Mouse (Mus musculus): ENCODE data around the gene Wdfy4.
A peak's percentile ranks its signal among the peaks of the same experiment; 100 is the strongest.

Gene Wdfy4

GRCm38 (mm10) chr14:33185068-33185800, at the start of gene Wdfy4:
TSS of gene Wdfy4 (minus strand) at chr14:33185508.
- no peak for DNase-seq

GRCm38 (mm10) chr14:33232048-33232447, 46.7 kb upstream of the Wdfy4 start:
- DNase-seq, result no peak

DNA sequence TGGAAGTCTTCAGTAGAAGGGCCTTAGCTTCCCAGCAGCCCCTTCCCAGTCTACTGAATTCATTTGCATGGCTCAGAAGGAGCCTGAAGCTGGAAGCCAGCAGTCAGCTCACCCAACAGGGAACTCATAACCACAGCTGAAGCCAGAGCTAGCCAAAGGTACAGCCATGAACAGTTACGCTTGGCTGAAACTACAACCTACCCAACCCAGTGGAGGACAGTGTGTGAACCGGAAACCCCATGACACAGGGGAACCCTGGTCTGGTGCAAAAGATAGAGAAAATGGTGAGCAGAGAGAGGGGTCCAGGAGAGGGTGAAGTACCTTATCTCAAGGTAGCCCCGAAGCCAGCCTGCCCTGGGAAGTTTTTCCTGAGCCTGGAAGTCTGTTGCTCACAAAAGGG, 46.0 kb upstream of the Wdfy4 start:
- no peak for DNase-seq

DNA sequence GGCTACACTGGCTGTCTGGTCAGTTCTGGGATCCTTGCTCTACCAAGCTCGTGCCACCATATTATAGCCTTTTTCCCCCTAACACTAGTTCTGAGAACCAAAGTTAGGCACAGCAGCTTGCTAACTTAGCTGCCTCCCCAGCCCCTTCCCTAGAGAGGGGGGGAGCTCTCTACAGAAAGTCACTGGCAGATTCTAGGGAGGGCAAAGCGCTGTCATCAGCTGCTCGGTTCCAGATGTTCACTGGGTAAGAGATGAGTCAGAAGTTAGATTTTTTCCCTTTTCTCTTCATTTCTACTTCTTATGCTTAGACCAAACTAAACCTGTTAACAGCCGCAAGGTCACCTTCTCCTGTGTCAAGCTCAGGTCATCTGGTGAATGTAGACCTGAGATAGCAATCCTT, 45.4 kb upstream of the Wdfy4 start:
- DNase-seq, result no peak

DNA sequence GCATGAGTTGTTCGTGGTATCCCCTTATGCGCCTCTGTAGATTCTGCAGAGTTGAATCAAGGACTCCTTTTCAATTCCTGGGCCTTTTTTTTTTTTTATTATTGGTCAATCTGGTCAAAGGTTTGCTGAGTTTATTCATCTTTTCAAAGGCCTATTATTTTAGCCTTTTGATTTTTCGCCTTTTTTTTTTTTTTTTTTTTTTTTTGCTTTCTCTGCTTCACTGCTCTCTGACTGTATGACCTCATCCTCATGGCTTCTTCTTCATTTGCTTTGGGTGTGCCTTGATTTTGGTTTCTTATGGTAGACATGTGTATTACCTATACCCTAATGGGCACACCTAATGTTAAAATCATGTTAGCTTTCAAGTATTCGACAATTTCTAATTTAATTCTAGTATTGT, 39.9 kb upstream of the Wdfy4 start:
- no peak for DNase-seq

GRCm38 (mm10) chr14:33216343-33217208, 31.3 kb upstream of the Wdfy4 start:
- DNase-seq, result no peak

- DNase-seq, result no peak
These were observed 29.9 kb upstream of the Wdfy4 start for GRCm38 (mm10) chr14:33215163-33215562.

DNA sequence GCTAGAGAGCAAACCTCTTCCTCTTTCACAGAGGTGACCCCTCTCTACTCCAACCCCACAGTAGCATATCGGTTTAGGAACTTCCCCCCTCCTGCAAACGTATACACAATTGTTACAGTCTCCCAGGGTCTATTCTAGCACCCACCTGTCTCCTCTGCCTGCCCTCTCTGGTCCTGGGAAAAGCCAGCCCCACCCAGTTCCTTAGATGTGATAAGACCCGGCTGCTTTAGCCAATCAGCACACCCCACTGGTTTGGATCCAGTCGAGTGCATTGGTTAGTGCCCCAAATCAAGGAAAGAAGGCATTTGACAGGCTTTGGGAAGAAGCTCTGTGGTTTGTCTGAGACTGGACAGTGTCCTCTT, 29.4 kb upstream of the Wdfy4 start:
- no peak for DNase-seq

- DNase-seq, result peak; percentile 67
These were observed 28.8 kb upstream of the Wdfy4 start, which contains the start of gene Arhgap22 for GRCm38 (mm10) chr14:33213823-33214766. TSS of gene Arhgap22 (plus strand) at chr14:33214026.

- no peak for DNase-seq
These were observed 27.6 kb upstream of the Wdfy4 start for GRCm38 (mm10) chr14:33212958-33213309.

DNA sequence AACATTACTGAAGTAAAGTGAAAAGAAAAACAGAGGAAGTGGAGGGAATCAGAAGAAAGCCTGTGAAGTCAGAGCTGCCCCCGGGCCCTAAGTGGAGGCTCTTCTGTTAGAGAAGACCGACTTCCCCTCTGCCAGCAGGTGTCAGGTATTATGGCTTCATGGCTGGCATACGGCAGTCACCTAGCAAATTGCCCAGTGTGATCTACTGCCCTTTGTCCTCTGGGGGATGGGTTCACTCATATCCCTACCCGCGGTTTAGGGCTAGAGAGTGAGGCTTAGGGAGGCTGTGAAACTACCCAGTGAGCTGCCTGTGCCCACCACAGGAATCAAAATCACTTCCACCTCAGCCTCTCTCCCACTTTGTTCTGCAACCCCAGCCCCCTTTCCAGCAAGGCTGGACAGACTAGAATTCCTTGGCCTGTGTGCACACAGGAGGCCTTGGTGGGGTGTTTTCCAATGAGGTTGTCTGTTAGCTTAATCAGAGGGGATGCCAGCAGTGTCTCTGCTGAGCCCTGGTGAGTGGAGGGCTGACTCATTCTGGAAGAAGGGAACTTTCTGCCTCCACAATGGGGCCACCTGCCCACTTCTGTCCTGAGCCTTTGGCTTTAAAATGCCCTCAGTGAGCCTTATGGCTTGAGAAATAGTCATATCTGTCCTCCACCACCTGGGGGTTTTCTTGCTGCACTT, 27.1 kb upstream of the Wdfy4 start:
- DNase-seq, result no peak

GRCm38 (mm10) chr14:33210806-33211205, 25.5 kb upstream of the Wdfy4 start:
- no peak for DNase-seq

DNA sequence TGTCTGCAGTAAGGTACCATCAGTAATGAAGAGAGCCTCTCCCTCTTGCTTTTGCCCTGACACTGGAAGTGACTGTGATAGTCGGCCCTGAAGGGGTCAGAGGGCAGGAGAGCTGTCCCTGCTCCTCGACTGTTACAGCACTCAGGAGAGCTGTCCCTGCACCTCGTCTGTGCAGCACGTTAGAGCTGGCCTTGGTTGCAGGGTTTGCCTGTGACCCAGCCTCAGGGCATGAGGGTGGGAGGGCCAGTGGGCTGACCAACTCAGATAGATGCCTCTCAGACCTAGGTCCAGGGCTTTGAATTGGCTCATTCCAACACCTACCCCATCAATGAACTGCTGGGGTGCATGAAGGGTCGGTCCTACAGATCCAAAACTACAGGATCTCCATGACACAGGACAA, 23.0 kb upstream of the Wdfy4 start:
- no peak for DNase-seq

GRCm38 (mm10) chr14:33207011-33207410, 21.7 kb upstream of the Wdfy4 start:
- DNase-seq, result no peak

- DNase-seq, result no peak
These were observed 20.1 kb upstream of the Wdfy4 start for GRCm38 (mm10) chr14:33205280-33205965.

DNA sequence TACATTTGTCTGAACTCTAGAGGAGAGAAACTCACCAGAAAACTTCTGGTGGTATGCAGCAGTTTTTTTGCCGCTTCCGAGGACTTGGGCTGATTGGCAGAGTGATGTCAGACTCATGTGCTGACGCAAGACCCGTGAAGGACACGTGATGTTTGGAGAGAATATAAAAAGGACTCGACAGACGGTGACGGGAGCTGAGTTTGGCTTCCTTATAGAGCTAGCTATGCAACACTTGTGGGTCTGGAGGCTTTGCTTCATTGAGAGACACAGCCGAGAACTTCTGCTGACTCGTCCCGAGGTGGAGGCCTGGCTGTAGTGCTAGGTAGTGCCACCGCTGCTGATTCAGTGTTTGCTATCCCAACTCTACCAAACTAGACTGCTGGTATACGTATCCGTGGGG, 18.5 kb upstream of the Wdfy4 start:
- DNase-seq, result no peak

GRCm38 (mm10) chr14:33202885-33203284, 17.6 kb upstream of the Wdfy4 start:
- no peak for DNase-seq

DNA sequence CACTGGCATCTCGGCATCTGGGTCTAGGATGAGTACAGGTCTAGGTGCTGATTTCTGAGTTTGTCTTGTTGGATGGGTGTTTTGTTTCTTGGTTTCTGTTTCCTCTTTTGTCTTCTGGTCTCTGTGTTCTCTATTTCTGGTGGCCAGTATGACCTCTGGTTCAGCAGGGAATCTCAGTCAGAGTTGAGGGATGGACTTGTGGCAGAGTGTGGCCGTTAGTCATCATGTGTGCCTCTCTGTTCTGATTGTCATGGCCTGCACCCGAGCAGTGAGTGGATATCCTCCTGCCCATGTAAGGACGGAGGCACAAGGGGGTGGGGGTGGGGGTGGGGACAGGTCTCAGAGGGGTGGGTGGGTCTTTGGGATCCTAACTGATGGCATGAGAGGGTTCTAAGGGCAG, 16.9 kb upstream of the Wdfy4 start:
- DNase-seq, result no peak

GRCm38 (mm10) chr14:33194241-33194640, 8.9 kb upstream of the Wdfy4 start:
- DNase-seq, result no peak

- no peak for DNase-seq
These were observed 8.5 kb upstream of the Wdfy4 start for GRCm38 (mm10) chr14:33193762-33194161.

DNA sequence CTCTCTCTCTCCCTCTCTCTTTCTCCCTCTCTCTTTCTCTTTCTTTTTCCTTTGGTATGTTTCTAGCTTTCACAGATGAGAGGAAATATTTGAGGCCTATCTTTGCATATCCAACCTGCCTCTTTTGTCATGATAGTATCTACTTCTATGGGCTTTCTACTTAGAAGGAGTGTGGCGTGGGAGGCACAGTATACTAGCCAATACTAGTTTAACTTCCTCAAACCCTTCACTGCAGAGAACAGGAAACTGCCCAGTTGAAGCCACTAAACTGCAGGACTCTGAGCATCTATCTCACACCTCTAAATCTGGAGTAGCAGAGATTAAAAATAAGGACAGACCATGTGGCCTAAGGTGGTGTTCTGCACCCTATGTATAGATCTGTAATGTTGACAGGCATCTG, 5.3 kb upstream of the Wdfy4 start:
- no peak for DNase-seq

- DNase-seq, result no peak
These were observed 4.6 kb upstream of the Wdfy4 start for GRCm38 (mm10) chr14:33189849-33190423.
